Mouse (Mus musculus) lung, embryonic 16.5 days (tissue): ENCODE data around the gene Gm42420. TPM values are rescaled to one million over a fixed set of nuclear protein-coding genes. Genes with fewer than 3 reads are reported as not detected.

Source experiments
- ATAC-seq: fragments of 200-750 bp; cut with Nextera tagmentation; 2 replicates; pipeline ENCODE4 v1.8.0; 2017; ENCODE audit warnings: low read depth, mild to moderate bottlenecking, moderate library complexity
- H3K27ac ChIP-seq: fragments of 300-500 bp; sonication (generic); 2 replicates; pipeline ENCODE4 v1.5.1; 2014; ENCODE audit warnings: mild to moderate bottlenecking, control low read depth, low read length
- H3K27me3 ChIP-seq: fragments of 300-500 bp; sonication (generic); 2 replicates; pipeline ENCODE4 v1.6.1; 2014; ENCODE audit warnings: low read depth, low read length, mixed read lengths; ENCODE audit not compliant: control insufficient read depth, insufficient read depth
- H3K36me3 ChIP-seq: fragments of 300-500 bp; sonication (generic); 2 replicates; pipeline ENCODE4 v1.6.1; 2014; ENCODE audit warnings: low read length; ENCODE audit not compliant: control insufficient read depth, insufficient read depth
- H3K4me1 ChIP-seq: fragments of 300-500 bp; sonication (generic); replicated peaks from 2 replicates; pipeline ENCODE4 v1.6.1; 2014; ENCODE audit warnings: low read length, mixed read lengths; ENCODE audit not compliant: control insufficient read depth, insufficient read depth
- H3K4me2 ChIP-seq: fragments of 300-500 bp; sonication (generic); 2 replicates; pipeline ENCODE4 v1.6.1; 2014; ENCODE audit warnings: low read depth, low read length, control low read depth
- H3K4me3 ChIP-seq: fragments of 300-500 bp; sonication (generic); 2 replicates; pipeline ENCODE4 v1.5.1; 2014; ENCODE audit warnings: mild to moderate bottlenecking, low read length, control low read depth
- H3K9ac ChIP-seq: fragments of 300-500 bp; sonication (generic); 2 replicates; pipeline ENCODE4 v1.6.1; 2014; ENCODE audit warnings: low read length, control low read depth
- H3K9me3 ChIP-seq: fragments of 300-500 bp; sonication (generic); 2 replicates; pipeline ENCODE4 v1.6.1; 2016; ENCODE audit warnings: low read length; ENCODE audit not compliant: control insufficient read depth
- WGBS: fragments of 180-500 bp; shearing (Covaris S2); extraction: QIAGEN DNeasy Blood & Tissue Kit; methylation state at CpG from one replicate; pipeline ENCODE4 v1.1.7; 2014; 5-methylcytosine and 5-hydroxymethylcytosine counted together
- polyA plus RNA-seq: library from polyadenylated mRNA; unstranded; fragments of >200 nt; fragmentation: Nextera tagmentation; extraction: Ambion mirVana; gene quantifications from 2 replicates; pipeline ENCODE4 v1.2.1, GENCODE M21; 2015

Gm42420 gene
- polyA plus RNA-seq, 1 experiment from 2014 or later = 0.93 TPM

GRCm38 (mm10) chr6:39548030-39548429 is 37.5 kb upstream of the Gm42420 start:
- ATAC-seq = no peak
- Histone ChIP-seq H3K4me2 (no peak overlapping the region), H3K27ac (no peak overlapping the region), H3K4me3 (no peak overlapping the region), H3K27me3 (no peaks in the 10 kb centered on the region), H3K9me3 (no peaks in the 10 kb centered on the region), H3K9ac (no peak overlapping the region), H3K36me3 (no peaks in the 10 kb centered on the region), H3K4me1 (peaks cover 26% of the 10 kb centered on the region)
- 66% methylated on average over 5 of the region's 5 CpGs for WGBS

DNA sequence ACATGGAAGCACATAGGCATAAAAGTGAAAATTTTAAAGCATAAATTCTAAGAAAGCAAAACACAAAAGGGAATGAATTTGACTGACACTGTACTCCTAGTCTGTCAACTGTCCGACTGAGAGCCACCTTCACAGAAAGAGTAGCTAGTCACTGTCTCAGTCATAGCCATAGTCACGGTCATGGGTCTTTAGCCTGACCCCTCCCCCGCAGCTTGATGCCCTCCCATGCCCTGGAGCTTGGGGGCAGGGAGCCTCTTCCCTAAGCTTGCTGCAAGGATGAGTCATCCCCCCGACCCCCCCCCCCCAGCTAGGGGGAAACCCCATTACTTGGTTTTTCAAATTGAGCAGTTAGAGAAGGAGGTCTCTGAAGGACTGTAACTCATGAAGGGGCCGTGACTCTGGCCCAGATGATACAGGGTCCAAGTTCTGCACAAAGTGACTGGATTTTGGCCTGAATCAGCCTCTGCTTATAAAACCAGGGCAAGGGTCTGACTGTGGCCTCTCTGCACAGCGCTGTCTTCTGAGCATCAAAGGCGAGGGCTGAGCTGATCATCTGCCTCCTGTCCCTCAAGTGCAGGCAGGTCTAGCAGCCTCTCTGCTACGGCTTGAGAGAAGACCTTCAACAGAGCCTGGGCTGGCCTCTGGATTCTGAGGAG is 33.4 kb upstream of the Gm42420 start:
- WGBS = 68% methylated on average over 8 of the region's 8 CpGs
- no peaks in the 10 kb centered on the region for H3K36me3 ChIP-seq
- no peaks in the 10 kb centered on the region for H3K9me3 ChIP-seq
- H3K4me2 ChIP-seq = no peak overlapping the region
- H3K4me3 ChIP-seq = no peak overlapping the region
- ATAC-seq = no peak
- H3K9ac ChIP-seq = no peak overlapping the region
- H3K27me3 ChIP-seq = no peaks in the 10 kb centered on the region
- H3K27ac ChIP-seq = no peak overlapping the region
- H3K4me1 ChIP-seq = peaks cover 33% of the 10 kb centered on the region

- Histone ChIP-seq H3K4me1 (peaks cover 46% of the 10 kb centered on the region), H3K36me3 (no peaks in the 10 kb centered on the region), H3K4me2 (peak overlapping the region; percentile 39), H3K27me3 (no peaks in the 10 kb centered on the region), H3K9ac (no peak overlapping the region), H3K4me3 (peak overlapping the region; percentile 14), H3K9me3 (no peaks in the 10 kb centered on the region), H3K27ac (peak overlapping the region; percentile 55)
- ATAC-seq = peak; percentile 13; the same call in 1 of the 2 replicates
- WGBS = 40% methylated on average over 12 of the region's 12 CpGs
Measured at GRCm38 (mm10) chr6:39554888-39555647, 30.5 kb upstream of the Gm42420 start.

GRCm38 (mm10) chr6:39555648-39555945 is 30.0 kb upstream of the Gm42420 start:
- ATAC-seq = no peak
- Histone ChIP-seq H3K9ac (no peak overlapping the region), H3K36me3 (no peaks in the 10 kb centered on the region), H3K4me3 (peak overlapping the region; percentile 14), H3K27me3 (no peaks in the 10 kb centered on the region), H3K27ac (peak overlapping the region; percentile 55; the same call in 1 of the 2 replicates), H3K9me3 (no peaks in the 10 kb centered on the region), H3K4me2 (peak overlapping the region; percentile 39), H3K4me1 (peaks cover 46% of the 10 kb centered on the region)
- WGBS = 66% methylated on average over 2 of the region's 2 CpGs

DNA sequence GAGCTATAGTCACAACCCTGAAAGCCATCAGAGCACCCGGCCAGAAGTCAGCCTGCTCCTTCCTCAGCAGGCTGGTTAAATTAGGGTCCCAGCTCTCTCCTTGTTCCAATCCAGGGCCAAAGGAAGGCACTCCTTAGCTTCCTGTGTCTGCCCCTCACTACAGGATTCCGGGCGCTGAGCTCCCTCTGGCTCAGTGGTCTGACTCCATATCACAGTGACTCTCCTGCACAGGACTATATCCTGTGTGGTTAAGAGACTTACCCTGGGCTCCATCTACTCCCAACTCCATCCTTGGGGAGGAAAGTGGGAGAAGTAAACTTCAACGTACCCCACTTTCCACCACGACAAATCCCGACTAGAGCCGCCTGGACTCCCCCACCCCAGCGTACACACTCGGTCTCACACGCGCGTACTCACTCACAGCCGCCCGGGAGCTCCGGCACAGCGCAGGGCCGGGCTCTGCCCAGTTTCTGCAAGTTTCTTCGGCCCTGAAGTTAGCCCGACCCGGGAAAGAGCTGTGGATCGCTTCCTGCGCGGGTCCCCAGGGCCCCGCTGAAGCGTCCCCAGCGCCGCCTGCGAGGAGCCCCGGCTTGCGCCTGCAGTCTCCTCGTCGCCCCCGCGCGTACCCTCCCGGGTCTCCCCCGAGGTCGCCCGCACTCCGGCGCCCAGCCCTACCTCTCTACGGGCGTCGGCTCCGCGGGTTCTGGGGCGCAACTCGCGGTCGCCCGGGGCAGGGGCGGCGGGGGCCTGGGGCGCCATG is 28.5 kb upstream of the Gm42420 start:
- Histone ChIP-seq H3K27me3 (no peaks in the 10 kb centered on the region), H3K27ac (peak overlapping the region; percentile 89), H3K9ac (peak overlapping the region; percentile 95), H3K36me3 (no peaks in the 10 kb centered on the region), H3K4me1 (peaks cover 46% of the 10 kb centered on the region), H3K9me3 (no peaks in the 10 kb centered on the region), H3K4me2 (peak overlapping the region; percentile 76), H3K4me3 (peak overlapping the region; percentile 85)
- peak; percentile 56 for ATAC-seq
- WGBS = under 1% methylated on average over 36 of the region's 54 CpGs

DNA sequence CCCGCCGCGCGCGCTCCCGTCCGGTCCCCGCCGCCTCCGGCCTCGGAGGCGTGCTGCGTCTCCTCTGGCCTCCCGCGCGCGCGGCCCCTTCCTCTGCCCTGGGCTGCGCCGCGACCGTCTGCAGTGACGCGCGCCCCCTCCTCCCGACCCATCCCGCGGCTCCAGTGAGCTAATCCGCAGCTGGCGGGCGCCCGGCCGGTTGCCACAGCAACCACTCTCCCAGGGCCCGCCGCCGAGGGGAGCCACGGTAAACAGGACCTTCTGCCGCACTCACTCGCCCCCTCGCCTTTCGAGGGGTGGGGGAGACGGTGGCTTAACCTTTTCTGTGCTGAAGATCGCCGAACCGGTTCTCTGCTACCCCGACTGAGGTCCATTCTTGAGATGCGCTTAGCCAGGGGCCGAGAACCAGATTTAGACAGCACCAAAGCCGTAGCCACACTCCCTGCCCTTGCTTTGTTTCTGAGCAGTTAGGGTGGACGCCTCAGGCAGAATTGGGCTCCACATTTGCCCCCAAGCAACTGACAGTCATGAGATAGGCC is 27.8 kb upstream of the Gm42420 start, which contains the start of gene Dennd2a:
TSS of gene Dennd2a (minus strand) at position 145 of the 539 bp plus-strand sequence.
- H3K27ac ChIP-seq = peak within 1 kb of the TSS; percentile 89
- peak within 1 kb of the TSS; percentile 85 for H3K4me3 ChIP-seq
- no peaks in the 10 kb centered on the region for H3K36me3 ChIP-seq
- peak; percentile 92 for ATAC-seq
- H3K4me1 ChIP-seq = peaks cover 42% of the 10 kb centered on the region
- peak within 1 kb of the TSS; percentile 95 for H3K9ac ChIP-seq
- WGBS = 2% methylated on average over 41 of the region's 50 CpGs
- no peaks in the 10 kb centered on the region for H3K27me3 ChIP-seq
- H3K9me3 ChIP-seq = no peaks in the 10 kb centered on the region
- peak within 1 kb of the TSS; percentile 76 for H3K4me2 ChIP-seq

- 31% methylated on average over 6 of the region's 6 CpGs for WGBS
- Histone ChIP-seq H3K27me3 (no peaks in the 10 kb centered on the region), H3K36me3 (no peaks in the 10 kb centered on the region), H3K9me3 (no peaks in the 10 kb centered on the region), H3K4me2 (no peak overlapping the region), H3K4me1 (peaks cover 40% of the 10 kb centered on the region), H3K9ac (no peak overlapping the region), H3K4me3 (no peak overlapping the region), H3K27ac (peak overlapping the region; percentile 19; the same call in 1 of the 2 replicates)
- no peak for ATAC-seq
Measured at GRCm38 (mm10) chr6:39559276-39559939, 26.1 kb upstream of the Gm42420 start.

DNA sequence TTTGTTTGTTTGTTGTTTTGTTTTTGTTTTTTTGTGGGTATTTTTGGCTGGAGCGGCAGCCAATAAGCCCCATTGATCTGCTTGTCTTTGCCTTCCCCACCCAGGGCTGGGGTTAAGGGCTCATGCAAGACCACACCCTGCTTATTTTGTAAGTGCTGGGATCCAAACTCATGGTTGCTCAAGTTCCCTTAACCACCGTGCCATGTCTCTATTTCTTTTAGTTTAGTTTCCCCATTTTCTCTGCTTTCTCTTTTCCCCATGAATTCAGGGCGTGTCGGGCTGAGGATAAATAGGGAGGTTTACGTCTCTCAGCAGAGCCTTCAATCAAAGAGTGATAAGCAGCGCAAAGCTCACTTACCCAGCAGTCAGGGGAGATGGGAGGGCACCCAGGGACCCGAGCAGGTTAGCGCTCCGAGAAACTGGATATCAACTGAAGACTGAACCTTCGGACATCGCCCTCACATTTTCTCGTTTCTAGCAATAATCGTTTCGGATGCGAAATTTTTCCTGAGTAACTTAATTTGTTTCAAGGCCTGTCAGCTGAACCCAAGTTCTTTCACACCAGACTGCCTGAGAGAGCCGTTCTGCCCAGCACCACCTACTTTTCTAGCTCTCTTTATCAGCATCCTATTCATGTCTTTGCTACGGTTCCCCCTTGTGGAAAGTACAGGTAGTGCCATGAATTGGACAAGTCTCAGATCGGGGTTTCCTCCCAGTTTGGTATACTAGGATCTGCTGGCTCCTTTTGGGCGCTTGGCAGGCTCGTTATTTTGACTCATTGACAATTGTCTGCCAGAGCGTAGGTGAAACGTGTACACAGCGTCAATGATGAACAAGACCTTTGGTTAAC is 23.2 kb upstream of the Gm42420 start:
- H3K4me3 ChIP-seq = peak overlapping the region; percentile 2
- ATAC-seq = peak; percentile 52; the same call in 1 of the 2 replicates
- H3K27ac ChIP-seq = no peak overlapping the region
- no peaks in the 10 kb centered on the region for H3K27me3 ChIP-seq
- H3K4me2 ChIP-seq = peak overlapping the region; percentile 40
- H3K4me1 ChIP-seq = peaks cover 18% of the 10 kb centered on the region
- no peaks in the 10 kb centered on the region for H3K36me3 ChIP-seq
- no peak overlapping the region for H3K9ac ChIP-seq
- WGBS = 15% methylated on average over 23 of the region's 23 CpGs
- no peaks in the 10 kb centered on the region for H3K9me3 ChIP-seq
